Mouse (Mus musculus) megakaryocyte, embryonic 14.5 days (primary cell): Measurements from ENCODE around the gene Hist1h2bk. TPM values are rescaled to one million over a fixed set of nuclear protein-coding genes. Genes with fewer than 3 reads are reported as not detected.

ENCODE experiments used
- H3K27me3 ChIP-seq: replicated peaks from 2 replicates; pipeline ENCODE3; 2012; ENCODE audit warnings: inconsistent platforms
- H3K36me3 ChIP-seq: replicated peaks from 2 replicates; pipeline ENCODE3; 2012; ENCODE audit warnings: low read length, inconsistent platforms, mixed read lengths
- H3K4me1 ChIP-seq: 2 replicates; pipeline ENCODE4 v1.6.1; 2012; ENCODE audit warnings: inconsistent platforms
- H3K4me3 ChIP-seq: replicated peaks from 2 replicates; pipeline ENCODE3; 2012; ENCODE audit warnings: moderate library complexity, mild to moderate bottlenecking, inconsistent platforms
- H3K9me3 ChIP-seq: 2 replicates; pipeline ENCODE4 v1.6.1; 2012; ENCODE audit warnings: inconsistent platforms
- FLI1 ChIP-seq: IDR thresholded peaks from 2 replicates; pipeline ENCODE4 v1.6.1; 2012; ENCODE audit warnings: low read length, inconsistent platforms, mixed read lengths
- GATA1 ChIP-seq: IDR thresholded peaks from 3 replicates; pipeline ENCODE4 v1.6.1; 2012; ENCODE audit warnings: mixed read lengths, low read length, inconsistent platforms, borderline replicate concordance
- polyA plus RNA-seq: library from polyadenylated mRNA; stranded (reverse); fragments of >175 nt; gene quantifications from 2 replicates; pipeline ENCODE4 v1.2.3, GENCODE M21; 2012; ENCODE audit warnings: low replicate concordance; ENCODE audit not compliant: insufficient read depth

The Hist1h2bk gene
- polyA plus RNA-seq, 1 experiment = 7.0 TPM

DNA sequence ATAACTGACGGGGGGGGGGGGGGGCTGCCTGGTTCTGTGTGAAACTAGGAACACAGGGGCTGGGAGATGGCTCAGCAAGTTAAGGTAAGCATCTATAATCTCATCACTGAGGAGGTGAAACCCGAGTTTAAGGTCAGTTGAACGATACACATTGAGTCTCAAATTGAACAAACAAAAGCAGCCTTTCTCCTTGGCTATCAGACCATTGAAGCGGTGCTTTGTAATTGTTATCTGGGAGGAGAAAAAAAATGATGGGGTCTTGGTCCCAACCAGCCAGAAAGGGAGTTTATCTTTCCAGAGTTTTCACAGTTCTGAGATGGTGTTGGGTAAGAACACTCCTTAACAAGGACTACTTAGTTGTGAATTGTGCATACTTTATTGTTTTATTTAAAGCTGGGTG is 37.8 kb upstream of the Hist1h2bk start:
- no peaks in the 10 kb centered on the region for H3K36me3 ChIP-seq
- peaks cover 60% of the 10 kb centered on the region for H3K4me1 ChIP-seq
- H3K9me3 ChIP-seq = no peaks in the 10 kb centered on the region
- H3K4me3 ChIP-seq = no peak overlapping the region
- TF ChIP-seq FLI1 (no peak), GATA1 (no peak)
- peaks cover 45% of the 10 kb centered on the region for H3K27me3 ChIP-seq

GRCm38 (mm10) chr13:21998412-21998811 is 37.3 kb upstream of the Hist1h2bk start:
- H3K27me3 ChIP-seq = peaks cover 45% of the 10 kb centered on the region
- no peaks in the 10 kb centered on the region for H3K36me3 ChIP-seq
- H3K4me1 ChIP-seq = peaks cover 66% of the 10 kb centered on the region
- no peaks in the 10 kb centered on the region for H3K9me3 ChIP-seq
- no peak for TF ChIP-seq FLI1
- TF ChIP-seq GATA1 = no peak
- H3K4me3 ChIP-seq = no peak overlapping the region

DNA sequence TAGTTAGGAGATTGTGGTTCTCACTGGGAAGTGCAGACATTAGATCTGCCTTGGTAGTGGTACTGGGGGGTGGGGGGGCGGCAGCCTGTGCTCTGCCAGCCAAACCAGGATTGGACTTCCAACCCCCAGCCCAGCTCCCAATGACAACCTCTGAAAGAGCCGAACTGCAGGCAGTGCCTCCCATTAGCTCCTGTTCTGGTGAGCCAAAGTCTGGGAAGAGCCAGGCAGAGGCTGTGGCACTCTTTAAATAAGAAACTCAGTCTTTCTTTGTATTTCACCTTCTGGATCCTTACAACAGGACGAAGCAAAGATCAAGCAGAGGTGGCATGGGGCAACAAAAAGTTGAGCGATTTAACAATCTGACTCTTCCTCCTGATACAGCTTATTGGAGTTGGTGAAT is 36.5 kb upstream of the Hist1h2bk start:
- Histone ChIP-seq H3K4me1 (peaks cover 71% of the 10 kb centered on the region), H3K27me3 (peaks cover 45% of the 10 kb centered on the region), H3K9me3 (no peaks in the 10 kb centered on the region), H3K4me3 (no peak overlapping the region), H3K36me3 (no peaks in the 10 kb centered on the region)
- TF ChIP-seq GATA1 (no peak), FLI1 (no peak)

GRCm38 (mm10) chr13:22001346-22001745 is 34.3 kb upstream of the Hist1h2bk start:
- TF ChIP-seq GATA1 = no peak
- TF ChIP-seq FLI1 = no peak
- Histone ChIP-seq H3K9me3 (no peaks in the 10 kb centered on the region), H3K36me3 (no peaks in the 10 kb centered on the region), H3K27me3 (peaks cover 60% of the 10 kb centered on the region), H3K4me1 (peaks cover 75% of the 10 kb centered on the region), H3K4me3 (peak overlapping the region; percentile 87)

DNA sequence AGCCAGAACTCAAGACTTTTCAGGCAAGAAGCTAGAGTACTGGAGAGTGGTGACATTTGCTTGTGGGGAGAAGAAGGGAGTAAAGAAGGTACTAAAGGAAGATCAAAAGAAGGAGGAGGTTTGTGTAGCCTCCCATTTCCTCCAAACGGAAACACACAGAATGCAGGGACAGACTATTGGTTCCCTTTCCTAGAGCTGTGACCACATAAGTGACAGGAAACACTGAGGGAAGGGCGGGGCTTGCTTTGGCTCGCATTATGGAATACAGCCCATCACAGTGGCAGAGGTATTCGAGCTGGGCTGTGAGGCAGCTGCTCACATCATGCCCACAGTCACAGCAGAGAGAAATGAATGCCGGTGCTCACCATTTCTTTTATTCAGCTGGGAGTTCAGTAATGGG is 33.8 kb upstream of the Hist1h2bk start:
- peaks cover 61% of the 10 kb centered on the region for H3K27me3 ChIP-seq
- H3K4me3 ChIP-seq = peak overlapping the region; percentile 87
- no peaks in the 10 kb centered on the region for H3K9me3 ChIP-seq
- peaks cover 76% of the 10 kb centered on the region for H3K4me1 ChIP-seq
- no peaks in the 10 kb centered on the region for H3K36me3 ChIP-seq
- no peak for TF ChIP-seq GATA1
- no peak for TF ChIP-seq FLI1

- TF ChIP-seq FLI1 = no peak
- TF ChIP-seq GATA1 = no peak
- Histone ChIP-seq H3K4me3 (peak overlapping the region; percentile 92), H3K4me1 (peaks cover 78% of the 10 kb centered on the region), H3K27me3 (peaks cover 74% of the 10 kb centered on the region), H3K36me3 (no peaks in the 10 kb centered on the region), H3K9me3 (no peaks in the 10 kb centered on the region)
These were observed 29.9 kb upstream of the Hist1h2bk start for GRCm38 (mm10) chr13:22005605-22006333.

DNA sequence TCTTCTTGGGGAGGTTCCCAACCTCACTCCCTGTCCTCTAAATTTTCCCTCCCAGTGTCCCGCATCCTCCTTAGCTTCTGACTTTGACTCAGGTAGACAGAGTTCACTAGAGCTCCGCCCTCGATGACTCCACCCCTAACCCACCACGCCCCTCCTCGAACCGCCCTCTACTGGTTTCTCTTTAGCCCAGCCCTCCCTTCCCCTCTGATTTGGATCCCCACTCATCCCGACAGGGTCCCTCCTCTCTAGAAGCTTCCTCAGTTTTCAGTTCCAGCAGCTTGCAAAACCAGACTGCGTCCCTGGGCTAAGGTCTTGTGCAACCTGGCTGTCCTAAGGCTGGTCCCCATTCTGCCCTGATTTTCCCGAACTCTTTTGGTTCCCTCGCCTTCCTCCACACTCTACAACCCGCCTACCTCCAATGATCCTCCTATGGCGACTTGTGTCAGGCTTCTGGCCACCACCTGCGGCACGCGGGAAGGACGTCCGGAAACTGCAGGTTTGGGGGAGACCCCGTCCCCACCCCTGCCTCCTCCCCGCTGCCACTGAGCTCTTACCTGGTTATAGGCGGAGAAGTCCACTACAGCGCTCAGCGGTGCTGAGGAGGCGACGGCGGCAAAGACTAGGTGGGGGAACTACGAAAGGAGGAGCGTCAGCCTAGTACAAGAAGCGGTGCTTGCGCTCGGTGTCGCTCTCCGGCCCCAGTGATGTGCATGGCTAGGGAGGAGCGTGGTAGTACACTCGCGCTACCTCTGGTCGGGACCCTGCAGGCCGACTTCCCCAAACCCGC is 29.1 kb upstream of the Hist1h2bk start:
- Histone ChIP-seq H3K27me3 (peaks cover 76% of the 10 kb centered on the region), H3K4me1 (peaks cover 71% of the 10 kb centered on the region), H3K4me3 (peak overlapping the region; percentile 92), H3K9me3 (no peaks in the 10 kb centered on the region), H3K36me3 (no peaks in the 10 kb centered on the region)
- TF ChIP-seq FLI1 = no peak
- TF ChIP-seq GATA1 = no peak

DNA sequence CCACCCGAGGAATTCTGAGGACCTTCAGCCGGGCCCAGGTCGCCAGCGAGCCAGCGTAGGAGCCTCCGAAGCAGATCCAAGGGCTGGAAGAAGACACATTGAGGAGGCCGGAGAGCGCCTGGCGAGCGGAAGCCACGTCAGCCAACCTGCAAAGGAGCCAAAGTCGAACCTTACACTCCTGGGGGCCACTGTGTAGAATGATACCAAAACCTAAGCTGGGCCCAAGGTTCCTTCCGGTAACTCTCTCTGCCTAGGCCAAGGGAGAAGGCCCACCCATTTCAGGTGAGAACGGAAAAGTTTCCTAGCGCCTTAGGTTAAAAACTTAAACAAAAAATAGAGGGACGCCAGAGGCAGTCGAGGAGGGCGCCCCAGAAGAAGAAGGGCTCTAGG is 28.6 kb upstream of the Hist1h2bk start:
- Histone ChIP-seq H3K9me3 (no peaks in the 10 kb centered on the region), H3K4me3 (peak overlapping the region; percentile 92), H3K27me3 (peaks cover 79% of the 10 kb centered on the region), H3K4me1 (peaks cover 65% of the 10 kb centered on the region), H3K36me3 (no peaks in the 10 kb centered on the region)
- no peak for TF ChIP-seq GATA1
- TF ChIP-seq FLI1 = no peak

- Histone ChIP-seq H3K9me3 (no peaks in the 10 kb centered on the region), H3K4me3 (no peak overlapping the region), H3K27me3 (peaks cover 85% of the 10 kb centered on the region), H3K4me1 (peaks cover 57% of the 10 kb centered on the region), H3K36me3 (no peaks in the 10 kb centered on the region)
- TF ChIP-seq FLI1 (no peak), GATA1 (no peak)
These were observed 27.8 kb upstream of the Hist1h2bk start for GRCm38 (mm10) chr13:22007872-22008271.

DNA sequence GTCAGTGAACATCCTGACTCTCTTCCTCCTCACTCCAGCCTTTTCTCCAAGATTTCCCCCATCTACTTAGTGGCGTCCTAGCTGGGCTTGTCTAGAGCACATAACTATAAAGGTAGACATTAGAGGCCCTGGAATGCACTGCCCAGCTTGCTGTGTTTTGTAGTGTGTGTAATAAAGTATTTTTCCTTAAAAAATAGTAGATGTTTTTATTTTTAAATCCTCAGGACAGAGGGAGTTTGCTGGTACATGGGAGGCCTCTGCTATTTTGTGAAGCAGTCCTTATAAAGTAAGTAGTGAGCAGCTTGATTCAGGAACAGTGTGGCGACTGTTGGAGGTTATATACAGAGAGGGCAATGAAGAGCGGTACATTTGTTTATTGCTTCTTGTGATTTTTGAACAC is 27.0 kb upstream of the Hist1h2bk start:
- no peaks in the 10 kb centered on the region for H3K36me3 ChIP-seq
- no peak overlapping the region for H3K4me3 ChIP-seq
- H3K4me1 ChIP-seq = peaks cover 52% of the 10 kb centered on the region
- TF ChIP-seq GATA1 (no peak), FLI1 (no peak)
- no peaks in the 10 kb centered on the region for H3K9me3 ChIP-seq
- peaks cover 90% of the 10 kb centered on the region for H3K27me3 ChIP-seq
